Mouse (Mus musculus): ENCODE results near the gene Arl3. TPM values are rescaled to one million over a fixed set of nuclear protein-coding genes. Genes with fewer than 3 reads are reported as not detected.

The Arl3 gene
- total RNA-seq, 2 experiments from 2014 or later = 123 to 127 TPM

Other genes starting within 250 kb of the Arl3 start
- gene Psd, start 246.0 kb downstream of the Arl3 start, total RNA-seq (2021) = 100 to 1,000 TPM; 765 to 790 TPM
- gene Fbxl15, start 245.0 kb downstream of the Arl3 start, total RNA-seq (2021) = 10 to 100 TPM; 29.0 to 32.8 TPM
- 100 to 1,000 TPM; 164 to 189 TPM for gene Cuedc2, start 234.5 kb downstream of the Arl3 start, total RNA-seq (2021)
- 10 to 100 TPM; 29.9 to 31.4 TPM for gene Mfsd13a, start 232.1 kb downstream of the Arl3 start, total RNA-seq (2021)
- gene 2310034G01Rik, start 222.9 kb downstream of the Arl3 start, total RNA-seq (2021) = under 1 TPM; 0.76 to 0.89 TPM
- 100 to 1,000 TPM; 174 to 194 TPM for gene Actr1a, start 177.4 kb downstream of the Arl3 start, total RNA-seq (2021)
- 10 to 100 TPM; 19.4 to 22.1 TPM for gene Sufu, start 176.3 kb downstream of the Arl3 start, total RNA-seq (2021)
- gene Trim8, start 71.5 kb downstream of the Arl3 start, total RNA-seq (2021) = 100 to 1,000 TPM; 105 to 109 TPM
- 1 to 10 TPM; 4.4 to 6.3 TPM for gene Sfxn2, start 167 bp upstream of the Arl3 start, total RNA-seq (2021)
- 10 to 100 TPM; 37.8 to 37.9 TPM for gene Wbp1l, start 25.9 kb upstream of the Arl3 start, total RNA-seq (2021)
- not detected for gene Cyp17a1, start 100.0 kb upstream of the Arl3 start, total RNA-seq (2021)
- gene Borcs7, start 116.7 kb upstream of the Arl3 start, total RNA-seq (2021) = 10 to 100 TPM; 20.2 to 20.6 TPM
- 10 to 100 TPM; 22.0 to 23.8 TPM for gene As3mt, start 134.3 kb upstream of the Arl3 start, total RNA-seq (2021)
- gene Cnnm2, start 188.4 kb upstream of the Arl3 start, total RNA-seq (2021) = 10 to 100 TPM; 36.5 TPM

Measured in layer of hippocampus, postnatal 25 days (tissue).